In genomic region chr12:112027408-112027807, GRCm38 (mm10) we compare ENCODE assay signal across 21 mouse cellular contexts. TPM values are rescaled to one million over a fixed set of nuclear protein-coding genes. Genes with fewer than 3 reads are reported as not detected.
"Had no signal": no experiment of that assay in that cellular context is flagged by ENCODE, and none has a peak within 500 bp of the region (broad histone marks: within the 10 kb centered on the region; RNA-seq: fewer than 3 reads in every experiment).

No protein-coding gene starts in this region.

- ATAC-seq: liver, postnatal 0 days; midbrain, embryonic 15.5 days had no signal

- DNase-seq: kidney, adult 18-20 months; kidney, postnatal 14 days; liver, embryonic 13.5 days; liver, postnatal 0 days; lung, postnatal 14 days; right cerebral cortex, postnatal 4 days; spleen, adult 18-20 months; thymus, adult 2 months; thymus, postnatal 25 days had no signal

- H3K27me3 ChIP-seq: limb, embryonic 15.5 days; liver, embryonic 13.5 days; lung, embryonic 15.5 days; midbrain, embryonic 15.5 days; neural tube, embryonic 13.5 days had no signal

- H3K4me3 ChIP-seq: limb, embryonic 15.5 days; liver, embryonic 13.5 days; lung, embryonic 15.5 days; megakaryocyte, embryonic 14.5 days; midbrain, embryonic 15.5 days; neural tube, embryonic 13.5 days had no signal

- H3K4me1 ChIP-seq: limb, embryonic 15.5 days; liver, embryonic 13.5 days; lung, embryonic 15.5 days; megakaryocyte, embryonic 14.5 days; midbrain, embryonic 15.5 days; neural tube, embryonic 13.5 days had no signal

- H3K27ac ChIP-seq: limb, embryonic 15.5 days; liver, embryonic 13.5 days; lung, embryonic 15.5 days; macrophage; midbrain, embryonic 15.5 days; neural tube, embryonic 13.5 days had no signal

- H3K36me3 ChIP-seq: limb, embryonic 15.5 days; liver, embryonic 13.5 days; lung, embryonic 15.5 days; midbrain, embryonic 15.5 days; neural tube, embryonic 13.5 days had no signal

- H3K9me3 ChIP-seq: limb, embryonic 15.5 days; lung, embryonic 15.5 days; midbrain, embryonic 15.5 days had no signal

RNA-seq across cellular contexts. Expression of gene Rd3l, which starts 46.3 kb away (rescaled TPM):
- polyA plus RNA-seq: kidney, embryonic 14.5 days; large intestine, adult 2 months; limb, embryonic 11.5 days; limb, embryonic 15.5 days; liver, embryonic 13.5 days; liver, postnatal 0 days; lung, embryonic 15.5 days; macrophage; midbrain, embryonic 11.5 days; midbrain, embryonic 15.5 days; neural tube, embryonic 13.5 days; stomach, embryonic 14.5 days; testis, adult 2 months; thymus, adult 2 months had no signal

RNA-seq across cellular contexts. Expression of gene Tdrd9, which starts 56.0 kb away (rescaled TPM):
- polyA plus RNA-seq: lung, embryonic 15.5 days; macrophage had no signal
